Mouse (Mus musculus): Measurements from ENCODE around the gene Dgcr2. TPM values are rescaled to one million over a fixed set of nuclear protein-coding genes. Genes with fewer than 3 reads are reported as not detected.

Dgcr2 gene
- 100 to 1,000 TPM; 105 to 111 TPM for total RNA-seq (2021)
- long read RNA-seq, experiment 1, full-length matches to known transcripts: 46 of 70 reads
- long read RNA-seq, experiment 1, partial matches to known transcripts: 7 of 70 reads
- long read RNA-seq, experiment 1, other reads (novel, unspliced or antisense): 17 of 70 reads
- long read RNA-seq, experiment 2, full-length matches to known transcripts: 33 of 49 reads
- long read RNA-seq, experiment 2, partial matches to known transcripts: 6 of 49 reads
- long read RNA-seq, experiment 2, other reads (novel, unspliced or antisense): 10 of 49 reads

GRCm38 (mm10) chr16:17898462-17898861 is at the start of gene Dgcr2, which contains the start of gene Tssk2:
Dgcr2 (minus strand) TSS chr16:17898562.
Tssk2 (plus strand) TSS chr16:17898637.
- no peak for DNase-seq (ENCODE audit: low spot score in 2 of 2)

GRCm38 (mm10) chr16:17945081-17945831 is 46.9 kb upstream of the Dgcr2 start:
- no peak for DNase-seq (ENCODE audit: low spot score in 2 of 2)

GRCm38 (mm10) chr16:17943466-17943865 is 45.1 kb upstream of the Dgcr2 start:
- DNase-seq (ENCODE audit: low spot score in 2 of 2): no peak

GRCm38 (mm10) chr16:17939255-17939751 is 40.9 kb upstream of the Dgcr2 start:
- no peak for DNase-seq (ENCODE audit: low spot score in 2 of 2)

GRCm38 (mm10) chr16:17938821-17939220 is 40.5 kb upstream of the Dgcr2 start:
- no peak for DNase-seq (ENCODE audit: low spot score in 2 of 2)

- DNase-seq (ENCODE audit: low spot score in 2 of 2): no peak
Measured at GRCm38 (mm10) chr16:17938187-17938586, 39.8 kb upstream of the Dgcr2 start.

GRCm38 (mm10) chr16:17936776-17937175 is 38.4 kb upstream of the Dgcr2 start:
- no peak for DNase-seq (ENCODE audit: low spot score in 2 of 2)

GRCm38 (mm10) chr16:17934445-17934910 is 36.1 kb upstream of the Dgcr2 start:
- DNase-seq (ENCODE audit: low spot score in 2 of 2): no peak

GRCm38 (mm10) chr16:17933594-17934444 is 35.5 kb upstream of the Dgcr2 start:
- no peak for DNase-seq (ENCODE audit: low spot score in 2 of 2)

GRCm38 (mm10) chr16:17931906-17932460 is 33.6 kb upstream of the Dgcr2 start:
- no peak for DNase-seq (ENCODE audit: low spot score in 2 of 2)

- no peak for DNase-seq (ENCODE audit: low spot score in 2 of 2)
Measured at GRCm38 (mm10) chr16:17929631-17930030, 31.3 kb upstream of the Dgcr2 start.

GRCm38 (mm10) chr16:17929211-17929610 is 30.8 kb upstream of the Dgcr2 start:
- no peak for DNase-seq (ENCODE audit: low spot score in 2 of 2)

GRCm38 (mm10) chr16:17928627-17929104 is 30.3 kb upstream of the Dgcr2 start:
- DNase-seq (ENCODE audit: low spot score in 2 of 2): peak; percentile 61 to 66

- DNase-seq (ENCODE audit: low spot score in 2 of 2): peak; percentile 77 to 88
Measured at GRCm38 (mm10) chr16:17928087-17928580, 29.8 kb upstream of the Dgcr2 start, which contains the start of gene Slc25a1. Slc25a1 (minus strand) TSS chr16:17928219.

- peak in 1 of 2 experiments; percentile 29 for DNase-seq (ENCODE audit: low spot score in 2 of 2)
Measured at GRCm38 (mm10) chr16:17927351-17928082, 29.2 kb upstream of the Dgcr2 start.

- no peak for DNase-seq (ENCODE audit: low spot score in 2 of 2)
Measured at GRCm38 (mm10) chr16:17922163-17922538, 23.8 kb upstream of the Dgcr2 start.

GRCm38 (mm10) chr16:17921325-17922162 is 23.2 kb upstream of the Dgcr2 start:
- DNase-seq (ENCODE audit: low spot score in 2 of 2): peak; percentile 95 to 97

- DNase-seq (ENCODE audit: low spot score in 2 of 2): no peak
Measured at GRCm38 (mm10) chr16:17920586-17920985, 22.2 kb upstream of the Dgcr2 start.
